Mouse (Mus musculus) lung, embryonic 15.5 days (tissue): Measurements from ENCODE around the gene Olfr156. TPM values are rescaled to one million over a fixed set of nuclear protein-coding genes. Genes with fewer than 3 reads are reported as not detected.

Experiments used
- ATAC-seq: fragments of 200-750 bp; cut with Nextera tagmentation; 2 replicates; pipeline ENCODE4 v1.8.0; 2017; ENCODE audit warnings: moderate number of reproducible peaks, borderline replicate concordance; ENCODE audit not compliant: low FRiP score, low TSS enrichment; ENCODE audit errors: extremely low read depth
- H3K27ac ChIP-seq: fragments of 300-500 bp; sonication (generic); 2 replicates; pipeline ENCODE4 v1.5.1; 2015; ENCODE audit warnings: moderate library complexity, mild to moderate bottlenecking, inconsistent platforms
- H3K27me3 ChIP-seq: fragments of 300-500 bp; sonication (generic); 2 replicates; pipeline ENCODE4 v1.6.1; 2015; ENCODE audit warnings: inconsistent platforms
- H3K36me3 ChIP-seq: fragments of 300-500 bp; sonication (generic); 2 replicates; pipeline ENCODE4 v1.6.1; 2015; ENCODE audit warnings: inconsistent platforms
- H3K4me1 ChIP-seq: fragments of 300-500 bp; sonication (generic); 2 replicates; pipeline ENCODE4 v1.6.1; 2015; ENCODE audit warnings: inconsistent platforms
- H3K4me2 ChIP-seq: fragments of 300-500 bp; sonication (generic); 2 replicates; pipeline ENCODE4 v1.6.1; 2015; ENCODE audit warnings: inconsistent platforms, mild to moderate bottlenecking, moderate library complexity
- H3K4me3 ChIP-seq: fragments of 300-500 bp; sonication (generic); 2 replicates; pipeline ENCODE4 v1.5.1; 2015; ENCODE audit warnings: mild to moderate bottlenecking, inconsistent platforms
- H3K9ac ChIP-seq: fragments of 300-500 bp; sonication (generic); 2 replicates; pipeline ENCODE4 v1.6.1; 2015; ENCODE audit warnings: inconsistent platforms
- H3K9me3 ChIP-seq: fragments of 300-500 bp; sonication (generic); 2 replicates; pipeline ENCODE4 v1.6.1; 2016; ENCODE audit warnings: inconsistent platforms
- WGBS: fragments of 180-500 bp; shearing (Covaris S2); methylation state at CpG from one replicate; pipeline ENCODE4 v1.1.7; 2015; 5-methylcytosine and 5-hydroxymethylcytosine counted together
- polyA plus RNA-seq: library from polyadenylated mRNA; unstranded; fragments of >200 nt; fragmentation: Nextera tagmentation; extraction: Ambion mirVana; gene quantifications from 2 replicates; pipeline ENCODE4 v1.2.1, GENCODE M21; 2015

Gene Olfr156
- polyA plus RNA-seq: not detected in 2 replicates

DNA sequence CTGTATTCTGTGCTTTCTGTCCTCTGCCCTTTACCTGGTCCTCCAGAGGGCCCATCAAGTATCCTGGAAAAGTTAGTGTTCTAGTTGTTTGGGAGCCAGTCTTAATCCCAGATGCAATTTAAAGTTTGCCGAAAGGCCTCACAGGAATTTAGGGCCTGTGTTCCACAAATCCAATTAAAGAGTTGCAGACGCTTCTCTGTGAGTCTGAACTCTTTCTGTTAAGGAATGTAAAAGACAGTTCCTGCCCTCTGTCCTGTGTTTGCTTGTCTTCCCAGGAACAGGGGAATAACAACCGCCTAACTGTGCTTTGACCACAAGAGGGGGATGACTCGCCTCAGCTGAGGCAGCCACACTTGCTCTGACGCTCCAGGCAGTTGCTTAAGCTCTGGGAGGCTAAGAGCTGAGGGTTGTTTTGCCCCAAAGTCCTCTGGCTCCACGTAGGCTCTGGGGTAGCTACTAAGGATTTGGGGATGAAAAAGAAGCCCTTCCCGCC lies at the start of gene Olfr156:
Gene Olfr156 (minus strand): TSS at position 51 of the 493 bp plus-strand sequence.
- no peak for ATAC-seq
- H3K36me3 ChIP-seq: no peaks in the 10 kb centered on the region
- H3K27me3 ChIP-seq: no peaks in the 10 kb centered on the region
- 14% methylated on average over 7 of the region's 7 CpGs for WGBS
- H3K27ac ChIP-seq: no peak within 1 kb of the TSS
- no peak within 1 kb of the TSS for H3K4me2 ChIP-seq
- H3K9me3 ChIP-seq: no peaks in the 10 kb centered on the region
- no peak within 1 kb of the TSS for H3K4me3 ChIP-seq
- H3K9ac ChIP-seq: no peak within 1 kb of the TSS
- no peaks in the 10 kb centered on the region for H3K4me1 ChIP-seq

DNA sequence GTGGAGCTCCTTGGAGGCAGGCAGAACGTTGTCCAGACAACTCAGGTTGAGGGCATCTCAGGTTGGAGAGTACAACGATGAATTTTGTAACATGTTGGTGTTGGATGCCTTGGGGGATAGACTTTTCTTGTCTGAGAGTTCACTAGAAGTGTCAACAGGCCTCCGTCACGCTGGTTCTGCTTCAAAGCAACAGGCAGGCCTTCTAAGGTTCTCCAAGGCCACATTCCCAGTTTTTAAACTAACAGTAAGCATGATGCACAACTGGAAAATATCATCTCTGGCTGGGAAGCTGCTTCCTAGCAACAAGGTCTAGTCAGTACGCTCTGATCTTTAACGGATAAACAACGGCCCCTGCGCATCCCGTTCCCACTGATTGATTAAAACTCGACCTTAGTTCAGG lies 46.1 kb upstream of the Olfr156 start:
- H3K9ac ChIP-seq: no peak overlapping the region
- no peak for ATAC-seq
- WGBS: 78% methylated on average over 10 of the region's 10 CpGs
- H3K36me3 ChIP-seq: no peaks in the 10 kb centered on the region
- peaks cover 5% of the 10 kb centered on the region for H3K4me1 ChIP-seq
- no peak overlapping the region for H3K4me2 ChIP-seq
- H3K9me3 ChIP-seq: no peaks in the 10 kb centered on the region
- H3K27me3 ChIP-seq: no peaks in the 10 kb centered on the region
- no peak overlapping the region for H3K27ac ChIP-seq
- H3K4me3 ChIP-seq: no peak overlapping the region

DNA sequence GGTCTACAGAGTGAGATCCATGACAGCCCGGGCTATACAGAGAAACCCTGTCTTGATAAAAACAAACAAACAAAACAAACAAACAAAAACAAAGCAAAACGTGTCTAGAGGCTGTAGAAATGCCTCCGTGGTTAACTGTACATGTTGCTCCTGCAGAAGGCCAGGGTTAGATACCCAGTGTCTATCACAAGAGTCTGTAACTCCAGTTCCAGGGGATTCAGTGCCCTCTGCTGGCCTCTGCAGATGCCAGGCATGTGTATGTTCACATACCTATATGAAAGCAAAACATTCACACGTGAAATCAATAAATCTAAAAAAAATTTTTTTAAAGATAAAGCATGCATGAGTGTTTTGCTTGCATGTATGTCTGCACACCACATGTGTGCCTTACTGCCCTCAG lies 39.6 kb upstream of the Olfr156 start:
- Histone ChIP-seq H3K4me1 (no peaks in the 10 kb centered on the region), H3K9me3 (no peaks in the 10 kb centered on the region), H3K36me3 (no peaks in the 10 kb centered on the region), H3K27me3 (no peaks in the 10 kb centered on the region), H3K27ac (no peak overlapping the region), H3K4me3 (no peak overlapping the region), H3K9ac (no peak overlapping the region), H3K4me2 (no peak overlapping the region)
- no peak for ATAC-seq
- 58% methylated on average over 4 of the region's 4 CpGs for WGBS

DNA sequence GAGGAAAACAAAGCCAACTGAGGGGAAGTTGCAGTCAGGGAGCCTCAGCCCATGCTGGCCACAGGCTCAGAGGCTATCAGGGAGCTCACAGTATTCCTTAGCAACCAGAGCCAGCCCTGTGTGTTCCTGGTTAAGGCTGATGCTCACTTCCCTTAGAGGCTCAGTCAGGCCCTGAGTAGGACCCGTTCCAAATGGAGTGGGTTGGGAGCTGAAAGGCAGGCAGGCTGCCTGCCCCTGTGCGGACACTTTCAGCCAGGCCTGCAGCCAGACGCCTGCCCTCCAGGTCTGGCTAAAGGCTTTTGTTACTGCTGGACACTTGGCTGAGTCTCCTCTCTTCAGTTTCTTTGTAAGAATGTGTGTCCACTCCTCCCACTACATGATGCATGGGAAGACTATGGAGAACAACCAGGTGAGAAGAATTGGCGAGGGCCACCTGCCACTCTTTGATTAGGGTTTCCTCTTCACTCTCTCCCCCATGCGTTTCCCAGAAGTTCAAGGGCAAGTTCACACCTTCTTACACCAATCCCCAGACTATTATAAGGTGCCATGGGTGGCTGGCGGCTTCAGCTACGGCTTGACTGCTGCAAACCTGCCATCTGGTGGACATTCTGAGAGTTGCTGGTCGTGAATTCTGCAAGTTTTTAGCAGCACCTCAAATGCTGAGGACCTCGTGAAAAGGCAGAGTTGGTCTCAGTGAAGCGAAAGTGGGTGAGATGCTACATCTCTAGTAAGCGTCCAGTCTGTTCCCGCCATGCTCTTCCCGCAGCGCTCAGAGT lies 37.2 kb upstream of the Olfr156 start:
- Histone ChIP-seq H3K9me3 (no peaks in the 10 kb centered on the region), H3K4me1 (no peaks in the 10 kb centered on the region), H3K36me3 (no peaks in the 10 kb centered on the region), H3K4me2 (no peak overlapping the region), H3K27me3 (no peaks in the 10 kb centered on the region), H3K9ac (no peak overlapping the region), H3K4me3 (no peak overlapping the region), H3K27ac (no peak overlapping the region)
- ATAC-seq: no peak; the same call in 1 of the 2 replicates
- WGBS: 13% methylated on average over 14 of the region's 14 CpGs

DNA sequence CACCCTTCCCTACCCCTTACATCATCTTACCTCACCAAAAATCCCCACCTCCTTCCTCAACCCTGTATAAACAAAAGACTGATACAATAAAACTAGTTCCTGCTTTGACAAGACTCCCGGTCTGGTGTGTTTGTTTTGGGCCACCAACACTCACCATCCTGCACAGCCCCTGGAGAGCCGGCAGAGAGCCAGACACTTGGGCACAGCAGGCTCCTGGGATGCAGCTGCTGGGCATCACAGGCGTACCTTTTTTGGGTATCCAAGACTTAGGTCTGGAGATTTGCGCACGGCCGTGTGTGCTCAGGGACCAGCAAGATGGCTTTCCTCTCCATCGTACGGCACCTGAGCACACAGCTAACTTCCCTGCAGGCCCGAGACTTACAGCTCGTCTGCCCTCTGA lies 36.2 kb upstream of the Olfr156 start:
- no peak for ATAC-seq
- H3K9ac ChIP-seq: no peak overlapping the region
- no peaks in the 10 kb centered on the region for H3K36me3 ChIP-seq
- no peak overlapping the region for H3K4me2 ChIP-seq
- no peak overlapping the region for H3K27ac ChIP-seq
- WGBS: 62% methylated on average over 10 of the region's 10 CpGs
- H3K9me3 ChIP-seq: no peaks in the 10 kb centered on the region
- H3K4me3 ChIP-seq: no peak overlapping the region
- H3K4me1 ChIP-seq: no peaks in the 10 kb centered on the region
- no peaks in the 10 kb centered on the region for H3K27me3 ChIP-seq

DNA sequence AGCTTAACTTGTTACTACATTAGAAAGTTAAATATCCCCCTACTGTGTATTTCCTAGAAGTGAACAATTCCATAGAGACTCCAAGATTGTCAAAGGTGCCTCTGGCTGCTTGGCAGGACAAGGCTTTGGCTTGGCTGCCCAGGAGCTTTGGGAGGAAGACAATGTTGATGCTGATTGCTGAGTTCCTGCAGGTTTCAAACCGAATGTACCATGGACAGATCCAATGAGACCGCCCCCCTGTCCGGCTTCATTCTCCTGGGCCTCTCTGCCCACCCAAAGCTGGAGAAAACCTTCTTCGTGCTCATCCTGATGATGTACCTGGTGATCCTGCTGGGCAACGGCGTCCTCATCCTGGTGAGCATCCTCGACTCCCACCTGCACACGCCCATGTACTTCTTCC lies 30.4 kb upstream of the Olfr156 start:
- Histone ChIP-seq H3K9me3 (no peaks in the 10 kb centered on the region), H3K27ac (no peak overlapping the region), H3K9ac (no peak overlapping the region), H3K36me3 (no peaks in the 10 kb centered on the region), H3K4me2 (no peak overlapping the region), H3K4me1 (no peaks in the 10 kb centered on the region), H3K4me3 (no peak overlapping the region), H3K27me3 (no peaks in the 10 kb centered on the region)
- 63% methylated on average over 8 of the region's 8 CpGs for WGBS
- ATAC-seq: no peak

DNA sequence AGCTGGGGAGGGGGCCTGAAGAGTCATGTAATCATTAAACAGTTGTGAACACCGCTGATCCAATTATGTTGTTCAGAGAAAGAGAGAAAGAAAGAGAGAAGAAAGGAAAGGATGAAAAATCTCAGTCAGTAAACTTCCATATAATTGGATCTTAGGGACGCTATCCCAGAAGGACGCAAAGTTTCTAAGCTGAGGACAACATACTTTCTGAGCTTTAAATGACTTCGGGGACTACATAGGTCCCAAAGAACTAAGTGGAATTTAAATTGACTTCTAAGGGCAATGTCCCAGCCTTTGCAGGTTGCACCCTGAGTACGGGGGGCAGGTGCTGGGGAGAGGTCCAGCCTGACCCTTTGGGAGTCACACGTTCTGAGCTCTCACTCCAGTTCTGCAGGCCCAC lies 27.6 kb upstream of the Olfr156 start, which contains the start of gene Olfr155:
Gene Olfr155 (plus strand): TSS at position 301 of the 400 bp plus-strand sequence.
- Histone ChIP-seq H3K9ac (no peak within 1 kb of the TSS), H3K4me3 (no peak within 1 kb of the TSS), H3K9me3 (no peaks in the 10 kb centered on the region), H3K4me1 (no peaks in the 10 kb centered on the region), H3K36me3 (no peaks in the 10 kb centered on the region), H3K4me2 (no peak within 1 kb of the TSS), H3K27ac (no peak within 1 kb of the TSS), H3K27me3 (no peaks in the 10 kb centered on the region)
- ATAC-seq: no peak
- 72% methylated on average over 6 of the region's 6 CpGs for WGBS

- no peak within 1 kb of the TSS for H3K9ac ChIP-seq
- no peaks in the 10 kb centered on the region for H3K27me3 ChIP-seq
- no peaks in the 10 kb centered on the region for H3K9me3 ChIP-seq
- ATAC-seq: no peak
- H3K4me3 ChIP-seq: no peak within 1 kb of the TSS
- H3K4me1 ChIP-seq: no peaks in the 10 kb centered on the region
- H3K27ac ChIP-seq: no peak within 1 kb of the TSS
- 50% methylated on average over 1 of the region's 1 CpGs for WGBS
- no peaks in the 10 kb centered on the region for H3K36me3 ChIP-seq
- no peak within 1 kb of the TSS for H3K4me2 ChIP-seq
Observed at GRCm38 (mm10) chr4:43840101-43840500, 16.4 kb upstream of the Olfr156 start, which contains the start of gene Olfr157. Olfr157 (minus strand) TSS chr4:43840201.

GRCm38 (mm10) chr4:43838326-43838725 lies 14.6 kb upstream of the Olfr156 start:
- H3K4me2 ChIP-seq: no peak overlapping the region
- no peaks in the 10 kb centered on the region for H3K4me1 ChIP-seq
- no peaks in the 10 kb centered on the region for H3K27me3 ChIP-seq
- 54% methylated on average over 3 of the region's 3 CpGs for WGBS
- no peaks in the 10 kb centered on the region for H3K9me3 ChIP-seq
- ATAC-seq: no peak
- no peak overlapping the region for H3K27ac ChIP-seq
- H3K9ac ChIP-seq: no peak overlapping the region
- no peak overlapping the region for H3K4me3 ChIP-seq
- no peaks in the 10 kb centered on the region for H3K36me3 ChIP-seq

- Histone ChIP-seq H3K4me2 (no peak overlapping the region), H3K27me3 (no peaks in the 10 kb centered on the region), H3K36me3 (no peaks in the 10 kb centered on the region), H3K27ac (no peak overlapping the region), H3K9me3 (no peaks in the 10 kb centered on the region), H3K9ac (no peak overlapping the region), H3K4me1 (no peaks in the 10 kb centered on the region), H3K4me3 (no peak overlapping the region)
- WGBS: 43% methylated on average over 4 of the region's 4 CpGs
- ATAC-seq: no peak
Observed at GRCm38 (mm10) chr4:43834749-43835148, 11.1 kb upstream of the Olfr156 start.

- H3K9me3 ChIP-seq: no peaks in the 10 kb centered on the region
- H3K4me2 ChIP-seq: no peak overlapping the region
- no peak for ATAC-seq
- H3K36me3 ChIP-seq: no peaks in the 10 kb centered on the region
- H3K27me3 ChIP-seq: no peaks in the 10 kb centered on the region
- no peak overlapping the region for H3K4me3 ChIP-seq
- H3K4me1 ChIP-seq: no peaks in the 10 kb centered on the region
- WGBS: 68% methylated on average over 5 of the region's 5 CpGs
- no peak overlapping the region for H3K9ac ChIP-seq
- H3K27ac ChIP-seq: no peak overlapping the region
Observed at GRCm38 (mm10) chr4:43833752-43834151, 10.1 kb upstream of the Olfr156 start.

DNA sequence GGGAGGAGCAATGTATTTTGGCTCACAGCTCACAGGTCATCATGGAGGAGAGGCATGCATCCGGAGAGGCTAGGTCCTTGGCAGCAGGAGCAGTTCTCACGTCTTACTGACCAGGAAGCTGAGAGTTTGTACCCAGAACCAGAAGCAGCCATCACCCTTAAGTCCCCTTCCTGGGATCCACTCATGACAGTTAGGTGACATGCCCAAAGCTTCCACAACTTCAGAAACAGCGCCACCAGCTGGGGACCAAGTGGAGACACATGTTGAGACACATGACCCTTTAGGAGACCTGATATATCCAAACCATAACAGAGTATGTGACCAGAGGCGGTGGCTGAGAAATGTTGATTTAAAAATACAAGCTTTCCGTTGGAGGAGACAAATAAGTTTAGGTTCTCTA lies 8.3 kb upstream of the Olfr156 start:
- no peaks in the 10 kb centered on the region for H3K4me1 ChIP-seq
- H3K9ac ChIP-seq: no peak overlapping the region
- H3K4me3 ChIP-seq: no peak overlapping the region
- no peaks in the 10 kb centered on the region for H3K9me3 ChIP-seq
- 56% methylated on average over 5 of the region's 5 CpGs for WGBS
- H3K4me2 ChIP-seq: no peak overlapping the region
- no peak overlapping the region for H3K27ac ChIP-seq
- ATAC-seq: no peak
- H3K27me3 ChIP-seq: no peaks in the 10 kb centered on the region
- H3K36me3 ChIP-seq: no peaks in the 10 kb centered on the region
